Mouse (Mus musculus): ENCODE measurements around the gene Ttc34.

DNA sequence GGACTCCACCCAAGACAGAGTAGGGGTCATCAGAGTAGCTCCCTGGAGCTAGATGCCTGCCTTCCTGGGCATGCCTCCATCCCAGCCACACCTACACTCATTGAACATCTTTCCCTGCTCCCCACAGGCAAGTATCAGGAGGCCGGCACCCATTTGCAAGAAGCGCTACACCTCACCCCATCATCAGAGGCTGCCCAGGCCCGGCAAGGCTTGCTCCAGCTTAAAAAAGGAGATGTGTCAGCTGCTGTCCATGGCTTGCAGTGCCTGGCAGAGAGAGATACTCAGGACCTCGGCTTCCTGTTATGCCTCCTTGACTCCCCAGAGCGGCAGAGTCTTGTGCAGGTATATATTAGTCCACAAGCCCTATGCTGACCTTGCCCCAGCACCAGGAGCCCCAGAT is 24.7 kb downstream of the Ttc34 start:
- TF ChIP-seq CTCF (conservative IDR thresholded peaks at IDR 0.05; ENCODE audit: low read length) (no peak), POU5F1 (IDR thresholded peaks at IDR 0.05; ENCODE audit: borderline replicate concordance, low read length) (no peak)
